Mouse (Mus musculus): ENCODE data around the gene Glul. TPM values are rescaled to one million over a fixed set of nuclear protein-coding genes. Genes with fewer than 3 reads are reported as not detected.
"Not testable (repeated sequence)": the region's sequence is repeated elsewhere in the genome, so short reads cannot be mapped to it uniquely, and the experiment has no call there.

Gene Glul
- polyA plus RNA-seq (2014; fragmentation: Nextera tagmentation; extraction: Ambion mirVana), result 130 and 143 TPM in 2 replicates

GRCm38 (mm10) chr1:153899731-153900380 is at the start of gene Glul, which contains the start of gene Teddm2:
TSS of gene Glul (plus strand) at chr1:153899944.
TSS of gene Teddm2 (minus strand) at chr1:153900228.
- ATAC-seq (ENCODE audit: low FRiP score), result peak; percentile 96
- DNase-seq (ENCODE audit: low spot score), result peak; percentile 96
- no peaks in the 10 kb centered on the region for H3K9me3 ChIP-seq (ENCODE audit: control insufficient read depth, low read length)
- peaks cover 9% of the 10 kb centered on the region; the same call in 1 of the 2 replicates for H3K36me3 ChIP-seq (ENCODE audit: control insufficient read depth, insufficient read depth, low read length)
- peak within 1 kb of the TSS; percentile 96 for H3K27ac ChIP-seq (ENCODE audit: low read depth, low read length)
- under 1% methylated on average over 51 of the region's 51 CpGs for WGBS
- peak within 1 kb of the TSS; percentile 63 for H3K4me3 ChIP-seq (ENCODE audit: low read depth, low read length)
- H3K4me2 ChIP-seq (replicated peaks; ENCODE audit: low read depth, low read length), result peak within 1 kb of the TSS; percentile 59
- peaks cover 3% of the 10 kb centered on the region; the same call in 1 of the 2 replicates for H3K4me1 ChIP-seq (replicated peaks; ENCODE audit: control insufficient read depth, insufficient read depth, low read length)
- H3K27me3 ChIP-seq (ENCODE audit: control insufficient read depth, insufficient read depth, low read length), result no peaks in the 10 kb centered on the region
- H3K9ac ChIP-seq (ENCODE audit: low read depth, low read length), result peak within 1 kb of the TSS; percentile 80

- H3K4me3 ChIP-seq (ENCODE audit: low read depth, low read length); H3K4me2 ChIP-seq (replicated peaks; ENCODE audit: low read depth, low read length); H3K27me3 ChIP-seq (ENCODE audit: control insufficient read depth, insufficient read depth, low read length); DNase-seq (ENCODE audit: low spot score); H3K27ac ChIP-seq (ENCODE audit: low read depth, low read length); H3K9ac ChIP-seq (ENCODE audit: low read depth, low read length); H3K36me3 ChIP-seq (ENCODE audit: control insufficient read depth, insufficient read depth, low read length); ATAC-seq (ENCODE audit: low FRiP score); H3K9me3 ChIP-seq (ENCODE audit: control insufficient read depth, low read length); H3K4me1 ChIP-seq (replicated peaks; ENCODE audit: control insufficient read depth, insufficient read depth, low read length): not testable (repeated sequence)
- 87% methylated on average over 7 of the region's 7 CpGs for WGBS
These were observed 47.0 kb upstream of the Glul start for GRCm38 (mm10) chr1:153852696-153853095.

GRCm38 (mm10) chr1:153855946-153856345 is 43.8 kb upstream of the Glul start:
- no peak for ATAC-seq (ENCODE audit: low FRiP score)
- H3K4me3 ChIP-seq (ENCODE audit: low read depth, low read length), result no peak overlapping the region
- H3K4me2 ChIP-seq (replicated peaks; ENCODE audit: low read depth, low read length), result no peak overlapping the region
- DNase-seq (ENCODE audit: low spot score), result no peak
- no peak overlapping the region for H3K27ac ChIP-seq (ENCODE audit: low read depth, low read length)
- H3K27me3 ChIP-seq (ENCODE audit: control insufficient read depth, insufficient read depth, low read length), result no peaks in the 10 kb centered on the region
- H3K9me3 ChIP-seq (ENCODE audit: control insufficient read depth, low read length), result no peaks in the 10 kb centered on the region
- WGBS, result 81% methylated on average over 8 of the region's 8 CpGs
- H3K36me3 ChIP-seq (ENCODE audit: control insufficient read depth, insufficient read depth, low read length), result no peaks in the 10 kb centered on the region
- H3K4me1 ChIP-seq (replicated peaks; ENCODE audit: control insufficient read depth, insufficient read depth, low read length), result no peaks in the 10 kb centered on the region
- H3K9ac ChIP-seq (ENCODE audit: low read depth, low read length), result no peak overlapping the region

GRCm38 (mm10) chr1:153874045-153874444 is 25.7 kb upstream of the Glul start, which contains the start of gene Teddm1b:
TSS of gene Teddm1b (plus strand) at chr1:153874345.
- H3K4me3 ChIP-seq (ENCODE audit: low read depth, low read length), result no peak within 1 kb of the TSS
- no peaks in the 10 kb centered on the region for H3K4me1 ChIP-seq (replicated peaks; ENCODE audit: control insufficient read depth, insufficient read depth, low read length)
- no peak within 1 kb of the TSS for H3K4me2 ChIP-seq (replicated peaks; ENCODE audit: low read depth, low read length)
- H3K9me3 ChIP-seq (ENCODE audit: control insufficient read depth, low read length), result no peaks in the 10 kb centered on the region
- H3K27ac ChIP-seq (ENCODE audit: low read depth, low read length), result no peak within 1 kb of the TSS
- H3K27me3 ChIP-seq (ENCODE audit: control insufficient read depth, insufficient read depth, low read length), result no peaks in the 10 kb centered on the region
- no peak within 1 kb of the TSS for H3K9ac ChIP-seq (ENCODE audit: low read depth, low read length)
- no peak for ATAC-seq (ENCODE audit: low FRiP score)
- WGBS, result 84% methylated on average over 6 of the region's 6 CpGs
- DNase-seq (ENCODE audit: low spot score), result no peak
- H3K36me3 ChIP-seq (ENCODE audit: control insufficient read depth, insufficient read depth, low read length), result no peaks in the 10 kb centered on the region

- not testable (repeated sequence) for H3K36me3 ChIP-seq (ENCODE audit: control insufficient read depth, insufficient read depth, low read length); H3K9me3 ChIP-seq (ENCODE audit: control insufficient read depth, low read length); H3K27ac ChIP-seq (ENCODE audit: low read depth, low read length); H3K27me3 ChIP-seq (ENCODE audit: control insufficient read depth, insufficient read depth, low read length); ATAC-seq (ENCODE audit: low FRiP score); H3K4me1 ChIP-seq (replicated peaks; ENCODE audit: control insufficient read depth, insufficient read depth, low read length); H3K4me2 ChIP-seq (replicated peaks; ENCODE audit: low read depth, low read length); DNase-seq (ENCODE audit: low spot score); H3K4me3 ChIP-seq (ENCODE audit: low read depth, low read length); H3K9ac ChIP-seq (ENCODE audit: low read depth, low read length)
- WGBS, result 98% methylated on average over 17 of the region's 17 CpGs
These were observed 19.4 kb upstream of the Glul start for GRCm38 (mm10) chr1:153880391-153880790.

GRCm38 (mm10) chr1:153886024-153886633 is 13.6 kb upstream of the Glul start:
- H3K4me2 ChIP-seq (replicated peaks; ENCODE audit: low read depth, low read length), result no peak overlapping the region
- DNase-seq (ENCODE audit: low spot score) (no peak), ATAC-seq (ENCODE audit: low FRiP score) (no peak)
- no peak overlapping the region for H3K9ac ChIP-seq (ENCODE audit: low read depth, low read length)
- H3K4me1 ChIP-seq (replicated peaks; ENCODE audit: control insufficient read depth, insufficient read depth, low read length), result no peaks in the 10 kb centered on the region
- no peak overlapping the region for H3K27ac ChIP-seq (ENCODE audit: low read depth, low read length)
- no peaks in the 10 kb centered on the region for H3K27me3 ChIP-seq (ENCODE audit: control insufficient read depth, insufficient read depth, low read length)
- no peaks in the 10 kb centered on the region for H3K9me3 ChIP-seq (ENCODE audit: control insufficient read depth, low read length)
- H3K4me3 ChIP-seq (ENCODE audit: low read depth, low read length), result no peak overlapping the region
- WGBS, result 43% methylated on average over 17 of the region's 17 CpGs
- H3K36me3 ChIP-seq (ENCODE audit: control insufficient read depth, insufficient read depth, low read length), result no peaks in the 10 kb centered on the region

GRCm38 (mm10) chr1:153890121-153890520 is 9.6 kb upstream of the Glul start:
- Histone ChIP-seq H3K4me2 (replicated peaks; ENCODE audit: low read depth, low read length) (no peak overlapping the region), H3K4me1 (replicated peaks; ENCODE audit: control insufficient read depth, insufficient read depth, low read length) (no peaks in the 10 kb centered on the region), H3K9me3 (ENCODE audit: control insufficient read depth, low read length) (no peaks in the 10 kb centered on the region), H3K27ac (ENCODE audit: low read depth, low read length) (no peak overlapping the region), H3K36me3 (ENCODE audit: control insufficient read depth, insufficient read depth, low read length) (no peaks in the 10 kb centered on the region), H3K9ac (ENCODE audit: low read depth, low read length) (no peak overlapping the region), H3K4me3 (ENCODE audit: low read depth, low read length) (no peak overlapping the region), H3K27me3 (ENCODE audit: control insufficient read depth, insufficient read depth, low read length) (no peaks in the 10 kb centered on the region)
- DNase-seq (ENCODE audit: low spot score) (no peak), ATAC-seq (ENCODE audit: low FRiP score) (no peak)
- 94% methylated on average over 10 of the region's 10 CpGs for WGBS

GRCm38 (mm10) chr1:153891442-153891841 is 8.3 kb upstream of the Glul start, which contains the start of gene Teddm1a:
TSS of gene Teddm1a (plus strand) at chr1:153891742.
- Histone ChIP-seq H3K36me3 (ENCODE audit: control insufficient read depth, insufficient read depth, low read length) (no peaks in the 10 kb centered on the region), H3K27ac (ENCODE audit: low read depth, low read length) (no peak within 1 kb of the TSS), H3K4me3 (ENCODE audit: low read depth, low read length) (no peak within 1 kb of the TSS), H3K9ac (ENCODE audit: low read depth, low read length) (no peak within 1 kb of the TSS), H3K4me2 (replicated peaks; ENCODE audit: low read depth, low read length) (no peak within 1 kb of the TSS), H3K9me3 (ENCODE audit: control insufficient read depth, low read length) (no peaks in the 10 kb centered on the region), H3K4me1 (replicated peaks; ENCODE audit: control insufficient read depth, insufficient read depth, low read length) (no peaks in the 10 kb centered on the region), H3K27me3 (ENCODE audit: control insufficient read depth, insufficient read depth, low read length) (no peaks in the 10 kb centered on the region)
- ATAC-seq (ENCODE audit: low FRiP score) (no peak), DNase-seq (ENCODE audit: low spot score) (no peak)
- 73% methylated on average over 4 of the region's 4 CpGs for WGBS

- WGBS, result 66% methylated on average over 2 of the region's 2 CpGs
- DNase-seq (ENCODE audit: low spot score) (no peak), ATAC-seq (ENCODE audit: low FRiP score) (no peak)
These were observed 6.0 kb upstream of the Glul start for GRCm38 (mm10) chr1:153893746-153894145.

More at GRCm38 (mm10) chr1:153893746-153894145, 6.0 kb upstream of the Glul start:
- Histone ChIP-seq H3K4me3 (ENCODE audit: low read depth, low read length) (no peak overlapping the region), H3K4me1 (replicated peaks; ENCODE audit: control insufficient read depth, insufficient read depth, low read length) (no peaks in the 10 kb centered on the region), H3K4me2 (replicated peaks; ENCODE audit: low read depth, low read length) (no peak overlapping the region), H3K27ac (ENCODE audit: low read depth, low read length) (no peak overlapping the region), H3K9ac (ENCODE audit: low read depth, low read length) (no peak overlapping the region), H3K9me3 (ENCODE audit: control insufficient read depth, low read length) (no peaks in the 10 kb centered on the region), H3K36me3 (ENCODE audit: control insufficient read depth, insufficient read depth, low read length) (no peaks in the 10 kb centered on the region), H3K27me3 (ENCODE audit: control insufficient read depth, insufficient read depth, low read length) (no peaks in the 10 kb centered on the region)
